Mouse (Mus musculus): Measurements from ENCODE around the gene Ces1d. TPM values are rescaled to one million over a fixed set of nuclear protein-coding genes. Genes with fewer than 3 reads are reported as not detected.

The Ces1d gene
- 0.10 and 0.15 TPM in 2 replicates for polyA plus RNA-seq (2015; fragmentation: Nextera tagmentation; extraction: Ambion mirVana)

GRCm38 (mm10) chr8:93197685-93198525, at the start of gene Ces1d:
Ces1d (minus strand) TSS chr8:93197838.

GRCm38 (mm10) chr8:93229446-93229845, 31.8 kb upstream of the Ces1d start, which contains the start of gene Ces1e:
Ces1e (minus strand) TSS chr8:93229619.

GRCm38 (mm10) chr8:93131233-93131980, 66.2 kb downstream of the Ces1d start, which contains the start of gene Ces1c:
Ces1c (minus strand) TSS chr8:93131283.

Other genes starting within 250 kb of the Ces1d start
- 0.08 TPM in 1 of 2 replicates, not detected in the other for gene Slc6a2, start 237.8 kb downstream of the Ces1d start, polyA plus RNA-seq (2015; fragmentation: Nextera tagmentation; extraction: Ambion mirVana)
- gene Ces1a, start 149.6 kb downstream of the Ces1d start, polyA plus RNA-seq (2015; fragmentation: Nextera tagmentation; extraction: Ambion mirVana): not detected in 2 replicates
- not detected in 2 replicates for gene Ces1b, start 117.8 kb downstream of the Ces1d start, polyA plus RNA-seq (2015; fragmentation: Nextera tagmentation; extraction: Ambion mirVana)
- not detected in 2 replicates for gene Ces1c, start 66.6 kb downstream of the Ces1d start, polyA plus RNA-seq (2015; fragmentation: Nextera tagmentation; extraction: Ambion mirVana)
- gene Ces1e, start 31.8 kb upstream of the Ces1d start, polyA plus RNA-seq (2015; fragmentation: Nextera tagmentation; extraction: Ambion mirVana): not detected in 2 replicates
- 0.17 TPM in 1 of 2 replicates, not detected in the other for gene Ces1f, start 81.9 kb upstream of the Ces1d start, polyA plus RNA-seq (2015; fragmentation: Nextera tagmentation; extraction: Ambion mirVana)
- gene Ces1g, start 139.5 kb upstream of the Ces1d start, polyA plus RNA-seq (2015; fragmentation: Nextera tagmentation; extraction: Ambion mirVana): not detected in 2 replicates
- gene Ces1h, start 181.9 kb upstream of the Ces1d start, polyA plus RNA-seq (2015; fragmentation: Nextera tagmentation; extraction: Ambion mirVana): not detected in 2 replicates